Mouse (Mus musculus): ENCODE data around the gene Gars.

DNA sequence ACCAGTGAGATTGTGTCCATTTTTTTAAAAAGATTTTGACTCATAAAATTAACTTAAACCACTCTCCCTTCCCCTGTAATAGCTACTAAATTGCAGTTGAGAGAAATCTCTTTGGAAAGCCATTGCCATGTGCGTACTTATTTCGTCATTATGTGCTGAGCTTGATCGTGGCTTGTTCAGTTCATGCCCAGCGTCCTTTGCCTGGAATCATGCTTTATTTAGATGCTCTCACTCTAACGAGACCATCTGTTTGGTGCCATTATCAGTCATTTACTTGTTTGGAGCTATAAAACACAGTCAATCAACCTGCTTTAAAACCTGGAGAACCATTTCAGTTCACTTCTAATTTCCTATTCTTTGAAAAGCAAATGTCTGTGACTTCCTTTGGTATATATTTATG lies 24.4 kb downstream of the Gars start:
- TF ChIP-seq POLR2A (IDR thresholded peaks at IDR 0.05; ENCODE audit: extremely low read depth, insufficient read depth, low read length) (no peak), CTCF (IDR thresholded peaks at IDR 0.05; ENCODE audit: extremely low read depth, insufficient read depth, low read length) (no peak)

Data from cortical plate, adult 2 months (tissue).